Mouse (Mus musculus) lung, postnatal 4 days (tissue): ENCODE data around the gene Magi3.

Source experiments
- DNase-seq, 2 experiments: peaks; one replicate each; pipeline ENCODE4 v3.0.0; 2021

The Magi3 gene

GRCm38 (mm10) chr3:104020101-104020500, 200.1 kb downstream of the Magi3 start:
- DNase-seq, result no peak

DNA sequence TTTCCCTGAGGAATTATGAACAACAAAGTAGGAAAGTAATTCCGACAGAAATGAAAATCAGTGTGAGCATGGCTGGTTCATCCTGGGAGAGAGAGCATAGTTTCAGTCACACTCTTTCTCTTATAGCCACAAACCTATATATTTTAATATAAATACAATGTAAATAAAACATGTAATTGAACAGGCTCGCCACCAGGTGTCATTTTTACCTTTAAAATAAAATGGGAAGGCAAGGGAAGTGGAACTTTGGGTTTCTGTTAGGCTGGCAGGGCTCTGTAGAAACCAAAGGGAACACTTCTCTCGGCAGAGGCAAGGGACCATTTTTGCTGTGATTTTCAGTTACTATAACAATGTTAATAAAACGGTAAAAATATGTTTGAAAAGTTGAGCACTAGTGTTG, 200.7 kb downstream of the Magi3 start:
- no peak for DNase-seq

DNA sequence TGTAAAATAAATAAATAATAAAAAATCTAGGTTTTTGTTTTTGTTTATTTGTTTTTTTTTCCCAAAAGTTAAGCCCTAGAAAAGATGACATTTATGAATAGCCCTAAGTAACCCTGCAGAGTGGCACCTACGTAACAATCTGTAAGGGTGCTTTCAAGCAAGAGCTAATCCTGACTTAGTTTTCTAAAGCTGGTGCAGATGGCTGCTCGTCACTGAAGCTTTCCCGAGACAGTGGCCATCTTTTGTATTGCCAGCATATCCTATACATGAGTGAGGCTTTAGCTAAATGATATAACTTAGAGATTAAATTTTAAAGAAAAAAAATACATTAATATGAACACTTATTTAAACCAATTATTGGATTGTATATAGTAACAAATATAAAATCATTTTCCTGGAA, 202.2 kb downstream of the Magi3 start:
- DNase-seq, result no peak

- DNase-seq, result no peak
Observed at GRCm38 (mm10) chr3:104011972-104012371, 208.2 kb downstream of the Magi3 start.

DNA sequence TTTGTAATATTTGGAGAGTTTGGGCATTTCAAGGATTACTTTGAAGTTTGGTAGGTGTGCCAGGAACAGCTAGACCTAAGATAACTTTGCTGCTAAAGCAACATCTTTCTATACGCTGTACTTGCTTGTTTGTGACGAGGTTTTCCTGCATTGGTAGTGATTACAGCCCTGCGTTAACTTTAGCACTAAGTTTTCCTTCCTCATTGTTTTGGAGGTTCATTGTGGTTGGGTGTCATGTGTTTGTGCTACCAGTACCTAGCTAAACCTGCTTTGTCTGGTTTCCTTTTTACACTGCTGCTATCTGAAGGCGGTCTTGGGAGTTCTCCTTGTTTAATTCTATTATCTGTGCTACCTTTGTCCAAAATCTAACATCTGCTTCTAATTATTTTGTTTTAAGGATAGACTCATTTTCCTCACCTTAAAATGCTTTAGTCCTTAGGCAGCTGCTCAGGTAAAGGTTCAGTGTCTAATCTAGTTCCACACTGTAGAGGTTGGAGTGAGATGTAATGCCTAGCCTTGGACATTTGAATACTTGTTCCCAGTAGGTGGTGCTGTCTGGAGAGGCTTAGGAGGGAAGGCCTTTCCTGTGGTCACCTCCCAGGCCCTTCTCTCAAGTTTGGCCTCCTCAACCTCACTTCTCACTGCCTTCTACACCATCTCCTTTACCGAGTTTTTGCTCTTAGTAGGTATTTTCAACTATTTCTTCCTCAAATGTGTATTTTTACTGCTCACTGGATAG, 210.1 kb downstream of the Magi3 start:
- no peak for DNase-seq

DNA sequence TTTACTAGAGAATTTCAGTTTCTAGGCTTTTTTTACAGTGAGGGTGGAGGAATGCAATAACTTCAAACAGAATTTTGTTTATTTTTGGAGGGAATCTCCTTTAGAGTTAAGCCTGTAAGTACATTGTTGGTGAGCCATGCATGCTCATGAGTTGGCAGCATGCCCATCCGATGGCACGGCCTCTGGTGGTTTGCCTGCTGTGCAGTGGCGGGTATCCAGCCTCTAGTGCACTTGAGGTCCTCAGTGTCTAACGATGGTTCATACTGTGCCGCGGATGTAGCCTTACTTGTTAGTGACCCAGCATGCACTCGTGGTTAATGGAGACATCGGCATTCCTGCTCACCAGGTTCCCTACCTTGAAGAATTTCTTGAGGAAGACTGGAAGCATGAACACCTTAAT, 212.7 kb downstream of the Magi3 start:
- peak; percentile 30 to 64 for DNase-seq

- no peak for DNase-seq
Observed at GRCm38 (mm10) chr3:104006896-104007466, 213.2 kb downstream of the Magi3 start.

- DNase-seq, result no peak
Observed at GRCm38 (mm10) chr3:103998724-103999123, 221.4 kb downstream of the Magi3 start.

DNA sequence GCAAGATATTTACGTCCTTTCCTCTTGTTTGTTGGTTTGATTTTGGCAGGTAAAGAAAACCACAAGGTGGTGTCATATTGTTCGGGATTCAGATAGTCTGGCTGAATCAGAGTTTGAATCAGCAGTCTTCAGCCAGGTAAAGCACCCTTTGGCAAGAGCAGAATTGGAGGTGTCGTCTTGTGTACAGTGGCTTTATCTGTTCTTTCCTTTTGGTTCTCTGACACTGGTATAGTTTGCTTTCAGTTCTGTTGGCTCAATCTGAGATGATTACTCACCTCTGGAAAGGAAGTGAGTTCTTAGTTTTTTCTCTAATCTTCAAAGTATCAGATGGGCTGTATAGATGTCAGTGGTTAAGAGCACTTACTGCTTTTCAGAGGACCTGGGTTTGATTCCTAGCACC, 228.9 kb downstream of the Magi3 start:
- no peak for DNase-seq

GRCm38 (mm10) chr3:103989352-103989751, 230.8 kb downstream of the Magi3 start:
- no peak for DNase-seq

- DNase-seq, result no peak
Observed at GRCm38 (mm10) chr3:103987831-103988432, 232.2 kb downstream of the Magi3 start.

- DNase-seq, result no peak
Observed at GRCm38 (mm10) chr3:103985194-103985593, 235.0 kb downstream of the Magi3 start.

DNA sequence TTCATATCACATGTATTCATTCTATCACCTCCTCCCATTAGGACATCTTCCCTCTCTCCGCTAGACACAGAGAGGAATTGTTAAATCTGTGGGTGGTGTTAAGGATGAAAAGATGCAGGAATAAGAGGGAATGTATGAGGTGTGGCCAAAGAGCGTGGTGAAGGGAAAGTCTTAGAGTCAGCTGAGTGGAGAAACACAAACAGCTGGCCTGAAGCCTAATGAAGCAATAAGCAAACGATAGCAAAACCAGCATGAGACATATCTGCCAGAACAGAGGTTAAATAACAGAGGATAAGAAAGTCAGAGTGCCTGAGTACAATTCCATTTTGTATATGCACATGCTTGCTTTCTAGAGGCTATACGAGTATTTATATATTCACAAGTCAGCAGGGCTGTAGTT, 235.6 kb downstream of the Magi3 start:
- DNase-seq, result no peak

- DNase-seq, result no peak
Observed at GRCm38 (mm10) chr3:103971157-103971556, 249.0 kb downstream of the Magi3 start.

DNA sequence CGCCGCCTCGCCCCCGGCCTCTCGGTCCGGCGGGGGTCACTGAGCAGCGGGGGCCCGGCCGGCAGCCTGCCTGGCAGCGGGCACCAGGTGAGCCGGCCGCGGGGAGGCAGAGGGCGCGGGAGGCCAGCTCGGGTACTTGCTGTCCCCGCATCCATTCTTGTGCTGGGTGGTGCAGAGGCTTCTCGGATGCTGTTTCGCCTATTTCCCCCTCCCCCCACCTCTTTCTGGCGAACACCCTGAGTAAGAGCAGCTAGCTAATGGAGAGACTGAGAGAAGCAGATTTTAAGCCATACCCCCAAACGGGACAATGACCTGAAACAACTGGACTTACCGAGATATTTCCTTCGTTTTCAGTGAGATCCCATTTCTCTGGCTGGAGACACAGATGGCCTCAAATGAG, 251.5 kb downstream of the Magi3 start:
- no peak for DNase-seq

DNA sequence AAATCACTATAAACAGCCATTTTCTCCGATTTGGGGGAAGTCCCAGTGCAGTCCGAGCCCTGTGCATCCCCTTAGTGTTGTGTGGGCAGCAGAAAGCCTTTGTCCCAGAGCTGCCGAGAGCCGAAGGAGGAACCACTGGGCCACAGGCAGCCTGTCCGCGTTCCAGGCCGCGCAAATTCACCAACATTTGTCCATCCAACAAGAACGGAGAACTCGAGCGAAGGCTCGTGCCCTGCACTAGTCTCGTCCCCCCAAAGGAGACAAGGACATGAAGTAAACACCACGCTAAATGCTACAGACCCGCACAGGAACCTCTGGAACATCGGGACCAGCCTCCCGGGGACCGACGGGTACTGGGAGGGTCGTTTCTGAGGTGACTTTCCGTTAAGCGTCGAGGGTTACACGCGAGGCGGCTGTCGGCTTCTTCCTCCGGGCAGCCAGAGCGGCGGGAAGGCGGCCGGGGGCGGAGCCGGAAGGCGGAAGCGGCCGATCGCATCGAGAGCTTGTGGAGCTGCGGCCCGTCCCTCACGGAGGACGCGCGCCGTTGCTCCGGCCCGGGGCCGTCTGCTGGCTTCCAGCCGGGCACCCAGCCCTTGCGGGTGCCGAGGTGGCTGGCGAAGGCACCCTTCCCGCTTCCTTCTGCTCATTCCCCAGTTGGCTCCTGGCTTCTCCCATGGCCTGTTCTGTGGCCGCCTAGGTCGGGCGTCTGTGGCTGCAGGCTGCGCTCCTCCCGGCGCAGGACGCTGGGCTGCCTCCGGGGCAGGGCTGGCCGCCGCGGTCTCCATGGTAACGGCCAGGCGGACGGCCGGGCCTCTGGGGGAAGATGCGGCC, 252.1 kb downstream of the Magi3 start, which contains the start of gene Phtf1:
Gene Phtf1 (plus strand): TSS at position 250 of the 831 bp plus-strand sequence.
- DNase-seq, result peak; percentile 90 to 92

DNA sequence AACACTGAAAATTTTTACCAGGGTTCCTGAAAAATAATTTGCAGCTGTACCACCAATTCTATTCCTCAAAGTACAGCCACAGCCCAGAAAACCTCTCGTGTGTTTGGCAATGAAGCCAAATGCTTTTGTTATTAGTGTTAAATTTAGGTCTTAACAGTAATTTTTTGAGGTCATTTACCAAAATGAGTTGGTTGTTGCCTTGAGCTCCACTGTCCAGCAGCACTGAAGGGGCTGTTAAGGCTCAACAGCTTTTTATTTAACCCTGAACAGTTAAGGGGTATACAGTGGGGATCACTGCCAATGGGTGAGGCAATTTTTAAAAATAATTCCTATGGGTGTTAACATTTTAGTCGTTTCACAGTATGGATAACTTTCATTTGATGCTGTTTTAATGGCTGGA, 252.9 kb downstream of the Magi3 start:
- DNase-seq, result no peak
